Mouse (Mus musculus) spleen, adult 2 months (tissue): ENCODE measurements around the gene Ppt1. TPM values are rescaled to one million over a fixed set of nuclear protein-coding genes. Genes with fewer than 3 reads are reported as not detected.

ENCODE experiments used
- DNase-seq, 2 experiments: peaks; one replicate each; pipeline versions ENCODE4 v3.0.0 to v3.0.0-alpha.2; 2012 to 2021; ENCODE audit warnings: low spot score in 2 of 2, low read depth in 1 of 2
- H3K27ac ChIP-seq: fragments of 200-500 bp; 2 replicates; pipeline ENCODE4 v1.5.1; 2012; ENCODE audit warnings: low read length, inconsistent platforms; ENCODE audit not compliant: insufficient read depth
- H3K27me3 ChIP-seq: fragments of 200-500 bp; 2 replicates; pipeline ENCODE4 v1.6.1; 2012; ENCODE audit warnings: mild to moderate bottlenecking, moderate library complexity, low read length, inconsistent platforms; ENCODE audit not compliant: control insufficient read depth, insufficient read depth
- H3K36me3 ChIP-seq: fragments of 200-500 bp; 2 replicates; pipeline ENCODE4 v1.6.1; 2012; ENCODE audit warnings: mild to moderate bottlenecking, low read length, inconsistent platforms; ENCODE audit not compliant: control insufficient read depth, insufficient read depth
- H3K4me1 ChIP-seq: fragments of 200-500 bp; 2 replicates; pipeline ENCODE4 v1.6.1; 2011; ENCODE audit warnings: inconsistent platforms; ENCODE audit not compliant: control insufficient read depth, insufficient read depth, insufficient read length
- H3K4me3 ChIP-seq: fragments of 200-500 bp; 2 replicates; pipeline ENCODE4 v1.5.1; 2011; ENCODE audit warnings: mild to moderate bottlenecking, inconsistent platforms; ENCODE audit not compliant: insufficient read depth, insufficient read length; ENCODE audit errors: extremely low read depth
- CTCF ChIP-seq: fragments of 200-500 bp; IDR thresholded peaks from 2 replicates; pipeline ENCODE4 v1.5.1; 2011; ENCODE audit warnings: mild to moderate bottlenecking, inconsistent platforms; ENCODE audit not compliant: insufficient read depth, insufficient read length, insufficient replicate concordance; ENCODE audit errors: extremely low read depth
- POLR2A ChIP-seq: fragments of 200-500 bp; IDR thresholded peaks from 2 replicates; pipeline ENCODE4 v1.6.1; 2011; ENCODE audit warnings: low read depth, low read length, inconsistent platforms
- WGBS: fragments of 180-500 bp; shearing (Covaris S2); methylation state at CpG from one replicate; pipeline ENCODE4 v1.1.7; 2018; 5-methylcytosine and 5-hydroxymethylcytosine counted together
- polyA plus RNA-seq: library from polyadenylated mRNA; depleted of rRNA; stranded (reverse); fragments of >200 nt; gene quantifications from 2 replicates; pipeline ENCODE4 v1.2.3, GENCODE M21; 2012

Ppt1 gene
- polyA plus RNA-seq, 1 experiment, result 44.3 TPM

- Histone ChIP-seq H3K4me3 (no peak overlapping the region), H3K27ac (no peak overlapping the region), H3K27me3 (no peaks in the 10 kb centered on the region), H3K4me1 (peaks cover 14% of the 10 kb centered on the region; the same call in 1 of the 2 replicates), H3K36me3 (peaks cover 10% of the 10 kb centered on the region; the same call in 1 of the 2 replicates)
- TF ChIP-seq POLR2A, result no peak
- TF ChIP-seq CTCF, result no peak
- no peak for DNase-seq
Observed at GRCm38 (mm10) chr4:122851535-122851934, 15.5 kb downstream of the Ppt1 start.

DNA sequence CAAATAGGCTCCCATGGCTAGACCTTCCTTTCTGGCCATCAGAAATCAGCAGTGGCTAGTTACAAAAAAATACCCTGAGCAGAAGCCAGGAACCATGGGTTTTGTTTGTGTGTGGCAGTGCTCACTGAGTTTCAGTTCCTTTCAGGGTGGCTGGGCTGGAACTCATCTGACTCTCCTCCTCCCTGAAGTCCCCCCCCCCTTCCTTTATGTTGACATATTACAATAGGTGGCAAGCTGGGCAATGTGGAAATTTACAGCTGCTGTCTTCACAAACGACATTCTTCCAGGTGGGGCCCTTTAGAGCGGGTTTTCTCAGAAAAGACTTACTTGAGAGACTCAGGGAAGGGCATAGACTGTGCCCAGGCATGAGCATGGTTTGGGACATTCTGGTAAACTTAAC lies 17.6 kb downstream of the Ppt1 start:
- Histone ChIP-seq H3K27ac (peak overlapping the region; percentile 72), H3K27me3 (no peaks in the 10 kb centered on the region), H3K36me3 (peaks cover 15% of the 10 kb centered on the region; the same call in 1 of the 2 replicates), H3K4me1 (peaks cover 7% of the 10 kb centered on the region; the same call in 1 of the 2 replicates), H3K4me3 (no peak overlapping the region)
- TF ChIP-seq POLR2A (no peak), CTCF (no peak)
- DNase-seq, result peak; percentile 57 to 72
- WGBS, result 11% methylated on average over 2 of the region's 2 CpGs

GRCm38 (mm10) chr4:122854770-122855169 lies 18.7 kb downstream of the Ppt1 start:
- no peak for DNase-seq
- peaks cover 7% of the 10 kb centered on the region; the same call in 1 of the 2 replicates for H3K4me1 ChIP-seq
- H3K27me3 ChIP-seq, result no peaks in the 10 kb centered on the region
- H3K27ac ChIP-seq, result no peak overlapping the region
- peaks cover 18% of the 10 kb centered on the region for H3K36me3 ChIP-seq
- H3K4me3 ChIP-seq, result no peak overlapping the region
- TF ChIP-seq CTCF, result no peak
- no peak for TF ChIP-seq POLR2A
- 61% methylated on average over 4 of the region's 4 CpGs for WGBS

DNA sequence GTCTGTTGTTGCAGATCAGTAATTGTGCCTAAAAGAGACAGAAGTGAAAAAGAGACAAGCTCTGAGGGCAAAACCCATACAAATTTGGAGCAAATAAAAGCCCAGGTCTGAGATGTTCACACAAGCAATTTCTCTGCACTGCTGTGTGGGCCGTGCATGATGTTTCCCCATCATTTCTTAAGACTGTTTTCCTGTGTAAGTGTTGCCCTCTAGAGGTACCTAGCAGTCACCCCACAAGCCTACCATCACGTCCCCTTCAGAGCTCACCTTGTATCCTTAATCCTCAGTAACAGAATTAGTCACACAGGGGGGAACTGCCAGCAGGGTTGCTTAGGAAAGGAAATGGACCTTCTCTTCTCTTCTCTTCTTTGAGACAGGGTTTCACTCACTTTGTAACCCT lies 21.9 kb downstream of the Ppt1 start:
- DNase-seq, result no peak
- H3K4me1 ChIP-seq, result peaks cover 2% of the 10 kb centered on the region; the same call in 1 of the 2 replicates
- no peaks in the 10 kb centered on the region for H3K27me3 ChIP-seq
- WGBS, result 32% methylated on average over 2 of the region's 2 CpGs
- peaks cover 35% of the 10 kb centered on the region for H3K36me3 ChIP-seq
- peak; percentile 15; the same call in 1 of the 2 replicates for TF ChIP-seq CTCF
- no peak for TF ChIP-seq POLR2A
- H3K27ac ChIP-seq, result no peak overlapping the region
- no peak overlapping the region for H3K4me3 ChIP-seq

DNA sequence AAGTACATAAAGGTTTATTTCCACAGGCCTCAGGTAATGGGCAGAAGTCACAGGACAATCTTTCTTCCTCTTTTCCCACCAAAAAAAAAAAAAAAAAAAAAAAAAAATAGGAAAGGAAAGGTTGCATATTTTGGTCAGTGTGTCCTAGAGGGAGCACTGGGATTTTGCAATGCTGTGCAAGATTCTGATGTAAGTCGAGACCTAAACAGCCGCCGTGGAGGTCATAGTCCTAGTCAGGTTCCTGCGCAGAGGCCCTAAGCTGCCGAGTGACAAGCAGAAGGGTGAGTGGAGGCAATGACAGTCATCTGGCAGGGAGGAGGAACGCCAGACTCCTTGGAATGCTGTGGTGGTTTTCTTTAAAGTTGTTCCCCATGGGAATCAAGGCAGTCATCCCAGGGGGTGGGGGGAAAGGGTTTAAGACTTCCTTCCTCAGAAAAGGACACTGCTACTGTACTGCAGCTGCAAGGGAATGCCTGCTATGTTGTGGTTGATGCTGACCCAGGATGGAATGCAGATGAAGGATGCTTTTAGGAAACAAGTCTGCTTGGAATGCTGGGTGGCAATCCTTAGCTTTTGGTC lies 23.1 kb downstream of the Ppt1 start:
- no peak for DNase-seq
- Histone ChIP-seq H3K36me3 (peaks cover 47% of the 10 kb centered on the region), H3K27me3 (no peaks in the 10 kb centered on the region), H3K4me1 (no peaks in the 10 kb centered on the region; the same call in 1 of the 2 replicates), H3K4me3 (no peak overlapping the region), H3K27ac (no peak overlapping the region)
- WGBS, result 65% methylated on average over 6 of the region's 6 CpGs
- TF ChIP-seq POLR2A, result no peak
- TF ChIP-seq CTCF, result no peak

DNA sequence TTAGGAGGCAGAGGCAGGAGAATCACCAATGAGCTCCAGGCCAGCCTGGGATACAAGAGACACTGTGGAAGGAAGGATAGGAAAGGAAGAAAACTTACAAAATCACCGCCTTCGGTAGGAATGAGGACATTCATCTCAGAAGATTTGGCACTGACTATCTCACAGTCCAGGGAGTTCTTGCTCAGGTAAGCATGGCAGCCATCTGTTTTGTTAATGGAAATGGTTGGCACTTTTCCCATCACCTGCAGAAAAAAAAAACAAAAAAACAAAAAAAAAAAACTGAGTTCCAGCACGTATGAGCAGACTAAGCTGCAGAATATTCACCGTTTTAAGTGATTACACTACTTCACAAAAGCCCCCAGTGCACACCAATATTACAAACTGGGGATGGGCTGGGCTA lies 25.8 kb downstream of the Ppt1 start:
- Histone ChIP-seq H3K27ac (no peak overlapping the region), H3K36me3 (peaks cover 68% of the 10 kb centered on the region), H3K27me3 (no peaks in the 10 kb centered on the region), H3K4me1 (no peaks in the 10 kb centered on the region), H3K4me3 (no peak overlapping the region)
- no peak for DNase-seq
- 94% methylated on average over 4 of the region's 4 CpGs for WGBS
- TF ChIP-seq POLR2A (no peak), CTCF (no peak)

DNA sequence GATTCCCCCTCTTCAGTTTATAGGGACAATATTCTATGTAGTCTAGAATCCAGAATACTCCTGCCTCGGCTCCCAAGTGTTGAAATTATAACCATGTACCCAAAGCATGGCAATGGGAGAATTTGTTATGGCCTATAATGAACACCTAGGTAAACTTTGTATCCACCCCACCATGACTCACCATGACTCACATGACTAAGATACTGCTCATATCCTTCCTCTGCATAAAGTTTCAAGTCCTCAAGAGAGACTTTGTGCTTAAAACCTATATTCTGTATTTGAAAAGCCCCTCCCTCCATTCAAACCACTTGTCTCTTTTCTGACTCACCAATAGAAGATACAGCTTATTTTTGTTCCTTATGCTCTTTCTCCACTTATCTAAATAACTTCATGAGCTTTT lies 32.0 kb downstream of the Ppt1 start:
- Histone ChIP-seq H3K27me3 (no peaks in the 10 kb centered on the region), H3K4me1 (peaks cover 12% of the 10 kb centered on the region), H3K27ac (no peak overlapping the region), H3K4me3 (no peak overlapping the region), H3K36me3 (peaks cover 66% of the 10 kb centered on the region)
- DNase-seq, result no peak
- TF ChIP-seq CTCF (no peak), POLR2A (no peak)
- WGBS, result 93% methylated on average over 1 of the region's 1 CpGs
